Mouse (Mus musculus) mesoderm, embryonic 11.5 days (tissue): ENCODE measurements around the gene Eme2.

Experiments
- DNase-seq: peaks from one replicate; pipeline ENCODE4 v3.0.0-alpha.2; 2012; ENCODE audit warnings: low read depth, low spot score

Gene Eme2

GRCm38 (mm10) chr17:24896993-24897269, 2.0 kb upstream of the Eme2 start:
- no peak for DNase-seq

- peak; percentile 63 for DNase-seq
Measured at GRCm38 (mm10) chr17:24896241-24896992, 1.5 kb upstream of the Eme2 start, which contains the start of gene Nme3. Gene Nme3, plus strand, starts transcription at chr17:24896500.

- no peak for DNase-seq
Measured at GRCm38 (mm10) chr17:24895571-24896240, 819 bp upstream of the Eme2 start.

GRCm38 (mm10) chr17:24894061-24894994, 559 bp downstream of the Eme2 start:
- no peak for DNase-seq

- DNase-seq: no peak
Measured at GRCm38 (mm10) chr17:24893276-24893675, 1.6 kb downstream of the Eme2 start.

- DNase-seq: no peak
Measured at GRCm38 (mm10) chr17:24892785-24893184, 2.1 kb downstream of the Eme2 start.

- no peak for DNase-seq
Measured at GRCm38 (mm10) chr17:24891321-24891720, 3.6 kb downstream of the Eme2 start.

GRCm38 (mm10) chr17:24890151-24891092, 4.5 kb downstream of the Eme2 start:
- DNase-seq: no peak

- DNase-seq: no peak
Measured at GRCm38 (mm10) chr17:24888862-24889261, 6.0 kb downstream of the Eme2 start.

GRCm38 (mm10) chr17:24887291-24888080, 7.4 kb downstream of the Eme2 start:
- DNase-seq: no peak

GRCm38 (mm10) chr17:24886932-24887271, 8.0 kb downstream of the Eme2 start:
- no peak for DNase-seq

- peak; percentile 99 for DNase-seq
Measured at GRCm38 (mm10) chr17:24886134-24886931, 8.6 kb downstream of the Eme2 start, which contains the start of the genes Nubp2 and Spsb3. Gene Nubp2, minus strand, starts transcription at chr17:24886349. Gene Spsb3, plus strand, starts transcription at chr17:24886643.

- DNase-seq: no peak
Measured at GRCm38 (mm10) chr17:24885356-24886133, 9.3 kb downstream of the Eme2 start.

GRCm38 (mm10) chr17:24884391-24884790, 10.5 kb downstream of the Eme2 start:
- DNase-seq: no peak

- peak; percentile 58 for DNase-seq
Measured at GRCm38 (mm10) chr17:24881738-24882440, 13.0 kb downstream of the Eme2 start.

GRCm38 (mm10) chr17:24878531-24878930, 16.4 kb downstream of the Eme2 start:
- no peak for DNase-seq

GRCm38 (mm10) chr17:24878117-24878397, 16.8 kb downstream of the Eme2 start:
- no peak for DNase-seq
